Mouse (Mus musculus) spleen, embryonic (tissue): ENCODE data around the gene Tpmt.

ENCODE experiments used
- CTCF ChIA-PET: fragments of 350-600 bp; sonication (Branson Sonifier 250); formaldehyde crosslinking; loops from one replicate; lab custom pipeline; 2022; lab: Charles Lee

Gene Tpmt

GRCm38 (mm10) chr13:46976532-46976931 is 68.0 kb downstream of the Tpmt start:
- CTCF ChIA-PET: no interaction called here

DNA sequence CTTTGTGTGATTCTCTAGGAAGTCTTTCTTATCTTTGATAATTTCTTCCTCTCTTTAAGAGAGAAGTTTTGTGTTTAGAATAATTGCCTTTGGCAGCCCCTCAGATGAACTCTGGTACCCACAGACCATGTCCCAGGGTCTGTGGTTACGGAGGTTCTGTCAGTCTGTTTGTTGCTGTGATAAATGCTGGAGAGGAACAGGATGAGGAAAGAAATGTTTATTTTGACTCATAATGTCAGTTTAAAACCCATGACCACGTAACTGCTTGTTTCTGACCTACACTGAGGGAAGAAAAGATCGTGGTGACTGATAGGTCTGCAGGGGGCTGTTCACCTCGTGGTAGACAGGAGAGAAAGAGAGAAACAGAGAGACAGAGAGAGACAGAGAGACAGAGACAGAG is 68.6 kb downstream of the Tpmt start:
- CTCF ChIA-PET: no interaction called here

DNA sequence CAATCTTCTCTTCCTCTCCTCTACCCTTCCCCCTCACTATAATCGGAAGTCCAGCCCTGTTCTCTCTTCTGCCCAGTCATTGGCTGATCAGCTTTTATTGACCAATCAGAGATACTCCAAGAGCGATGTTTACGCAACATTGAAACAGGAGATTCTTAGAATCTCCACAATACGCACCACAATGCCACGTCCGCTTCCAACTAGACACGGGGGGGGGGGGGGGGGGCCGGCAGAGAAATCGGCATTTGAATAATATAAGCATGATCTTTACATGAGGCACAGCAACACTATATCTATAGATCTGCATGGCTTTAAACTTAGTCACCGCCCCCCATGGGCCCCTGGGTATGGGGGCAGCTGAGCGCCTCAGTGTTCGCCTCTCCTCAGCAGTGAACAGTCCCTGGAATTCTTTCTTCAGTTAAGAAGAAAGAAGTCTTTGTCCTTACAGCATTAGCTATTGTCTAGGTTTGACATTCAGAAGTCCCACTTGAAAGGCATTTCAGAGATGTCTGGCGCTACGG is 69.4 kb downstream of the Tpmt start:
- CTCF ChIA-PET: no interaction called here
